Mouse (Mus musculus): ENCODE measurements around the gene Cmtm4.
A peak's percentile ranks its signal among the peaks of the same experiment; 100 is the strongest.

DNA sequence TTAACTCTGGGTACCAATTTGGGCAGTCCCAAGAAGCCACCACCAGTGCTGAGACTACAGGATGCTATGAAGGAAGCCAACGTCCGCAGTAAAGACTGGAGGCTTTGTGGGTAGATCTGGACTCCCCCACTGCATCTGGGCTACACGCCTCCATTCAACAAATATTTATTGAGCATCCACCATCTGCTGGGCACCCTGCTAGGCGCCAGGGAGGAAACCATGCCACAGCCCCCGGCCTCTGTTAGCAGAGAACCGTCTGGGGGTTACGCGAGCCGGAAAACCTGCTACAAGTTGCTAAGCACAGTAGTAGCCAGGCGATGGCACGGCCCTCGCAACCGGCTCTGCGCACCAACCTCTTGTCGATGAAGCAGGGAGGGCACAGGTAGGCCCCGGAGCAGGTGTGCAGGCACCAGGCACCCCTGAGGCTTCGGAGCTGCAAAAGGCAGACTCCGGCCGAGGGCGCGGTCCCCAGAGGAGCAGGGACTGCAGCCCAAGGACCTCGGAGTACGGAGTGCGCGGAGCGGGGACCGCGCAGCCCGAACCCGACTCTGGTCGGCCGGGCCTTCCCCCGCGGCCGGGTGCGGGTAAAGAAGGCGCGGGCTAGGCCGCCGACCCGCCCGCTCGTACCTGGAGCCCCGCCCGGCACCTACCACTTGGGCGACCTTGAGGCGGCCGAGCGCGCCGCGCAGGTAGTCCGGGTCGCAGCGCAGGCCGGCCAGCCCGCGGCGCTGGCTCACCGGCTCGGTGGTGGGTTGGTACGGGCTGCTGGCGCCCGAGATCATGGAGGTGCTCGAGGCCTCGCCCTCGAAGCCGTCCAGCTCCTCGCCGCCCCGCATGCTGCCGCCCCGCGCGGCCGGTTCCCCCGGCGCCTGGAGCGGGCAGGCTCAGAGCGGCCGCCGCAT is 555 bp downstream of the Cmtm4 start:
- peak; percentile 37; the same call in 1 of the 2 replicates for TF ChIP-seq CTCF (IDR thresholded peaks at IDR 0.05; ENCODE audit: borderline replicate concordance, control insufficient read depth, extremely low read depth, insufficient read depth, low read length, poor library complexity)
- TF ChIP-seq POLR2A (IDR thresholded peaks at IDR 0.05; ENCODE audit: control insufficient read depth, extremely low read depth, insufficient read depth, low read length, poor library complexity) = no peak

All from thymus, adult 2 months (tissue).